Mouse (Mus musculus) midbrain, embryonic 16.5 days (tissue): ENCODE results near the gene Gm45711. TPM values are rescaled to one million over a fixed set of nuclear protein-coding genes. Genes with fewer than 3 reads are reported as not detected.
A peak's percentile ranks its signal among the peaks of the same experiment; 100 is the strongest.

ENCODE experiments used
- ATAC-seq: fragments of 200-750 bp; cut with Nextera tagmentation; 2 replicates; pipeline ENCODE4 v1.8.0; 2017; ENCODE audit warnings: moderate TSS enrichment
- H3K27ac ChIP-seq: fragments of 300-500 bp; sonication (generic); 2 replicates; pipeline ENCODE4 v1.5.1; 2014; ENCODE audit warnings: mild to moderate bottlenecking, low read length, mixed read lengths
- H3K27me3 ChIP-seq: fragments of 300-500 bp; sonication (generic); 2 replicates; pipeline ENCODE4 v1.6.1; 2014; ENCODE audit warnings: low read depth, low read length, mixed read lengths; ENCODE audit not compliant: control insufficient read depth, insufficient read depth
- H3K36me3 ChIP-seq: fragments of 300-500 bp; sonication (generic); 2 replicates; pipeline ENCODE4 v1.6.1; 2014; ENCODE audit warnings: mild to moderate bottlenecking, low read length, moderate library complexity, mixed read lengths; ENCODE audit not compliant: control insufficient read depth, insufficient read depth
- H3K4me1 ChIP-seq: fragments of 300-500 bp; sonication (generic); 2 replicates; pipeline ENCODE4 v1.6.1; 2014; ENCODE audit warnings: mild to moderate bottlenecking, low read length, mixed read lengths; ENCODE audit not compliant: control insufficient read depth, insufficient read depth
- H3K4me2 ChIP-seq: fragments of 300-500 bp; sonication (generic); 2 replicates; pipeline ENCODE4 v1.6.1; 2014; ENCODE audit warnings: mild to moderate bottlenecking, low read length, mixed read lengths
- H3K4me3 ChIP-seq: fragments of 300-500 bp; sonication (generic); 2 replicates; pipeline ENCODE4 v1.5.1; 2014; ENCODE audit warnings: low read depth, mild to moderate bottlenecking, low read length, moderate library complexity, mixed read lengths
- H3K9ac ChIP-seq: fragments of 300-500 bp; sonication (generic); 2 replicates; pipeline ENCODE4 v1.6.1; 2014; ENCODE audit warnings: low read depth, low read length, mixed read lengths
- H3K9me3 ChIP-seq: fragments of 300-500 bp; sonication (generic); replicated peaks from 2 replicates; pipeline ENCODE4 v1.6.1; 2014; ENCODE audit warnings: mild to moderate bottlenecking, low read length, mixed read lengths; ENCODE audit not compliant: control insufficient read depth, poor library complexity, severe bottlenecking
- WGBS: fragments of 180-500 bp; shearing (Covaris S2); extraction: QIAGEN DNeasy Blood & Tissue Kit; methylation state at CpG from one replicate; pipeline ENCODE4 v1.1.7; 2014; 5-methylcytosine and 5-hydroxymethylcytosine counted together
- polyA plus RNA-seq: library from polyadenylated mRNA; unstranded; fragments of >200 nt; fragmentation: Nextera tagmentation; extraction: Ambion mirVana; gene quantifications from 2 replicates; pipeline ENCODE4 v1.2.1, GENCODE M21; 2015

Gm45711 gene
- polyA plus RNA-seq, 1 experiment from 2014 or later, result not detected

DNA sequence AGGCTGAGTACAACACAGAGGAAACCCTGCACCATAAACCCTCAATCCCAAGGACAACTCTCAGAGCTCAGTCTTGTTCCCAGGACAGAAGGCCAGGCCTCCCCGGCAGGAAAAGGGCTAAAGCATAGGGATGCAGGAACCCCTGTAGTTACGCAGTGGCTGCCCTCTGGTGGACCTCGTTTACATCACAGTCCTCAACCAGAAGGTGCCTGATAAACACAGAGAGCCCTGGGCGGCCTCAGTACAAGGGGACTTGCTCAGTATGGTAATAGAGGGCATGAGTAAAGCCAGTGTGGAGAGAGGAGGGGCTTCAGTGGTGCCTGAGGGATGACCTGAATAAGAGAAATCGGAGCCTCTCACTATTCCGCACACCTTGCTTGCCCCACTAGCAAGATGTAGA lies 75.3 kb downstream of the Gm45711 start:
- ATAC-seq, result peak; percentile 36; the same call in 1 of the 2 replicates
- WGBS, result 37% methylated on average over 6 of the region's 6 CpGs
- Histone ChIP-seq H3K27me3 (no peaks in the 10 kb centered on the region), H3K4me1 (no peaks in the 10 kb centered on the region), H3K4me2 (no peak overlapping the region), H3K27ac (no peak overlapping the region), H3K36me3 (peaks cover 65% of the 10 kb centered on the region), H3K4me3 (no peak overlapping the region), H3K9ac (no peak overlapping the region), H3K9me3 (no peaks in the 10 kb centered on the region)

DNA sequence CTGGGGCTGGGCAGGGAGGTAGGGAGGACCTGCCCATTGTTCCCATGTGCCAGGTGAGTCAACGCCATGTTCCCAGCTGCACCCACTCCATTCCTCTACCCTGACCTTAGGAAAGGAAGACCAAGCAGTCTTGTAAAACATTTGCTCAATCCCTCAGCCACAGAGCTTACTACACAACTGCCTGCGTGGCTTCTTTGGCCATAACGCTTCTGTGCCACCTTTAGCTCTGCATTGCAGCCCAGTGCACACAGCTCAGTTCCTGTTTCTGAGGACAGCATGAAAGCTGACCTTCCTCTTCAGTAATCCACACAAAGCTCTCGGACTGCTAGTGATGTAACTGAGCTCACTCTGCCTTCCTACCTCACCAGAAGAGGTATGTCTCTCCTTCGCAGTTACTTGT lies 77.0 kb downstream of the Gm45711 start:
- Histone ChIP-seq H3K27me3 (no peaks in the 10 kb centered on the region), H3K4me1 (no peaks in the 10 kb centered on the region), H3K4me2 (no peak overlapping the region), H3K9ac (no peak overlapping the region), H3K4me3 (no peak overlapping the region), H3K9me3 (no peaks in the 10 kb centered on the region), H3K36me3 (peaks cover 64% of the 10 kb centered on the region), H3K27ac (no peak overlapping the region)
- ATAC-seq, result no peak
- 97% methylated on average over 5 of the region's 5 CpGs for WGBS

DNA sequence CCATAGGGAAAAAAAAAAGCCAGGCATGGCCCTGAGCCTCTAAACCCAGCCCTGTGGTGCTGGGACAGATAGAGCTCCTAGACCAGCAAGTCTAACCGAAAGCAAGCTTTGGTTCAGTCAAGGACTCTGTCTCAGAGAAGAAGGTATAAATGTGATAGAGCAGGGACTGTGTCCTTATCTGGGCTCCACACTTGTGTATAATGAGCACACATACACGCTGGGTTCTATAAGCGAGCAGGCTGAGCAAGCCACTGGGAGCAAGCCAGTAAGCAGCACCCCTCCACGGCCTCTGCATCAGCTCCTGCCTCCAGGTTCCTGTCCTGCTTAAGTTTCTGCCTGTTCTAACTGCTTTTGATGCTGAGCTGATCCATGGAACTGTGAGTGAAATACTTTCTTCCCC lies 77.8 kb downstream of the Gm45711 start:
- no peaks in the 10 kb centered on the region for H3K9me3 ChIP-seq
- H3K4me2 ChIP-seq, result no peak overlapping the region
- no peak overlapping the region for H3K4me3 ChIP-seq
- no peak overlapping the region for H3K9ac ChIP-seq
- H3K4me1 ChIP-seq, result no peaks in the 10 kb centered on the region
- no peak for ATAC-seq
- no peak overlapping the region for H3K27ac ChIP-seq
- peaks cover 66% of the 10 kb centered on the region for H3K36me3 ChIP-seq
- no peaks in the 10 kb centered on the region for H3K27me3 ChIP-seq
- WGBS, result 96% methylated on average over 4 of the region's 4 CpGs

Other genes starting within 250 kb of the Gm45711 start
- gene Cdh5, start 208.5 kb downstream of the Gm45711 start, polyA plus RNA-seq, result 9.5 and 11.4 TPM in 2 replicates
- 5.6 and 7.6 TPM in 2 replicates for gene Bean1, start 139.6 kb downstream of the Gm45711 start, polyA plus RNA-seq
- gene Tk2, start 61.5 kb downstream of the Gm45711 start, polyA plus RNA-seq, result 46.3 and 51.5 TPM in 2 replicates
- 34.7 and 37.1 TPM in 2 replicates for gene Cklf, start 59.2 kb downstream of the Gm45711 start, polyA plus RNA-seq
- gene Cmtm2a, start 16.9 kb downstream of the Gm45711 start, polyA plus RNA-seq, result not detected in 2 replicates
- gene Cmtm1, start 64 bp upstream of the Gm45711 start, polyA plus RNA-seq, result not detected in 2 replicates
- gene Gm11020, start 11.5 kb upstream of the Gm45711 start, polyA plus RNA-seq, result not detected in 2 replicates
- not detected in 2 replicates for gene Cmtm2b, start 12.1 kb upstream of the Gm45711 start, polyA plus RNA-seq
- 33.7 and 37.0 TPM in 2 replicates for gene Cmtm3, start 29.3 kb upstream of the Gm45711 start, polyA plus RNA-seq
- 2.7 TPM in 2 replicates for gene Cmtm4, start 85.7 kb upstream of the Gm45711 start, polyA plus RNA-seq
- gene Dync1li2, start 133.0 kb upstream of the Gm45711 start, polyA plus RNA-seq, result 114 and 136 TPM in 2 replicates
- gene Terb1, start 199.8 kb upstream of the Gm45711 start, polyA plus RNA-seq, result 0.70 and 0.81 TPM in 2 replicates
- gene Nae1, start 224.6 kb upstream of the Gm45711 start, polyA plus RNA-seq, result 106 and 110 TPM in 2 replicates
- gene Car7, start 224.6 kb upstream of the Gm45711 start, polyA plus RNA-seq, result 3.5 and 4.6 TPM in 2 replicates